Mouse (Mus musculus) midbrain, postnatal 0 days (tissue): ENCODE data around the gene Zfp462. TPM values are rescaled to one million over a fixed set of nuclear protein-coding genes. Genes with fewer than 3 reads are reported as not detected.

Source experiments
- ATAC-seq: fragments of 200-750 bp; cut with Nextera tagmentation; 2 replicates; pipeline ENCODE4 v1.8.0; 2017; ENCODE audit warnings: moderate number of reproducible peaks, mild to moderate bottlenecking, moderate TSS enrichment, moderate library complexity; ENCODE audit not compliant: low FRiP score
- DNase-seq: peaks from one replicate; pipeline ENCODE4 v3.0.0-alpha.2; 2015; ENCODE audit warnings: low spot score
- H3K27ac ChIP-seq: fragments of 300-500 bp; sonication (generic); 2 replicates; pipeline ENCODE4 v1.5.1; 2014; ENCODE audit warnings: low read depth, mild to moderate bottlenecking, low read length, mixed read lengths
- H3K27me3 ChIP-seq: fragments of 300-500 bp; sonication (generic); 2 replicates; pipeline ENCODE4 v1.6.1; 2014; ENCODE audit warnings: low read length, control low read depth, mixed read lengths; ENCODE audit not compliant: insufficient read depth
- H3K36me3 ChIP-seq: fragments of 300-500 bp; sonication (generic); 2 replicates; pipeline ENCODE4 v1.6.1; 2014; ENCODE audit warnings: low read length, control low read depth, mixed read lengths; ENCODE audit not compliant: insufficient read depth
- H3K4me1 ChIP-seq: fragments of 300-500 bp; sonication (generic); 2 replicates; pipeline ENCODE4 v1.6.1; 2014; ENCODE audit warnings: mild to moderate bottlenecking, control low read depth, antibody characterized with exemption, low read length, mixed read lengths; ENCODE audit not compliant: insufficient read depth
- H3K4me2 ChIP-seq: fragments of 300-500 bp; sonication (generic); 2 replicates; pipeline ENCODE4 v1.6.1; 2014; ENCODE audit warnings: low read depth, mild to moderate bottlenecking, low read length, mixed read lengths; ENCODE audit not compliant: poor library complexity, severe bottlenecking
- H3K4me3 ChIP-seq: fragments of 300-500 bp; sonication (generic); 2 replicates; pipeline ENCODE4 v1.5.1; 2014; ENCODE audit warnings: low read depth, mild to moderate bottlenecking, low read length, moderate library complexity
- H3K9ac ChIP-seq: fragments of 300-500 bp; sonication (generic); replicated peaks from 2 replicates; pipeline ENCODE4 v1.6.1; 2014; ENCODE audit warnings: mild to moderate bottlenecking, low read length, moderate library complexity, mixed read lengths; ENCODE audit not compliant: poor library complexity, severe bottlenecking
- H3K9me3 ChIP-seq: fragments of 300-500 bp; sonication (generic); 2 replicates; pipeline ENCODE4 v1.6.1; 2016; ENCODE audit warnings: low read length, control low read depth
- CTCF ChIP-seq: IDR thresholded peaks from 2 replicates; pipeline ENCODE4 v1.5.1; 2016; ENCODE audit warnings: antibody characterized with exemption, mild to moderate bottlenecking
- WGBS: fragments of 180-500 bp; shearing (Covaris S2); extraction: QIAGEN DNeasy Blood & Tissue Kit; methylation state at CpG from one replicate; pipeline ENCODE4 v1.1.7; 2014; 5-methylcytosine and 5-hydroxymethylcytosine counted together
- polyA plus RNA-seq: library from polyadenylated mRNA; unstranded; fragments of >200 nt; fragmentation: Nextera tagmentation; extraction: Ambion mirVana; gene quantifications from 2 replicates; pipeline ENCODE4 v1.2.1, GENCODE M21; 2015
- total RNA-seq: library from RNA; depleted of rRNA; stranded (reverse); fragments of >200 nt; gene quantifications from 2 replicates; pipeline ENCODE4 v1.2.3, GENCODE M21; 2014

Zfp462 gene
- total and polyA plus RNA-seq, 2 experiments from 2014 or later, result 9.1 to 51.5 TPM

GRCm38 (mm10) chr4:55101601-55102000 lies 156.8 kb downstream of the Zfp462 start:
- TF ChIP-seq CTCF, result no peak

GRCm38 (mm10) chr4:55102382-55102781 lies 157.5 kb downstream of the Zfp462 start:
- no peaks in the 10 kb centered on the region for H3K9me3 ChIP-seq
- H3K36me3 ChIP-seq, result no peaks in the 10 kb centered on the region
- 91% methylated on average over 3 of the region's 3 CpGs for WGBS

More at GRCm38 (mm10) chr4:55101601-55102000, 156.8 kb downstream of the Zfp462 start:
- no peak for ATAC-seq
- H3K9me3 ChIP-seq, result no peaks in the 10 kb centered on the region
- no peak overlapping the region for H3K4me3 ChIP-seq
- H3K36me3 ChIP-seq, result no peaks in the 10 kb centered on the region
- WGBS, result 88% methylated on average over 9 of the region's 9 CpGs
- H3K27ac ChIP-seq, result no peak overlapping the region
- no peak overlapping the region for H3K9ac ChIP-seq
- H3K4me2 ChIP-seq, result no peak overlapping the region
- no peaks in the 10 kb centered on the region for H3K27me3 ChIP-seq
- H3K4me1 ChIP-seq, result no peaks in the 10 kb centered on the region
- no peak for DNase-seq

DNA sequence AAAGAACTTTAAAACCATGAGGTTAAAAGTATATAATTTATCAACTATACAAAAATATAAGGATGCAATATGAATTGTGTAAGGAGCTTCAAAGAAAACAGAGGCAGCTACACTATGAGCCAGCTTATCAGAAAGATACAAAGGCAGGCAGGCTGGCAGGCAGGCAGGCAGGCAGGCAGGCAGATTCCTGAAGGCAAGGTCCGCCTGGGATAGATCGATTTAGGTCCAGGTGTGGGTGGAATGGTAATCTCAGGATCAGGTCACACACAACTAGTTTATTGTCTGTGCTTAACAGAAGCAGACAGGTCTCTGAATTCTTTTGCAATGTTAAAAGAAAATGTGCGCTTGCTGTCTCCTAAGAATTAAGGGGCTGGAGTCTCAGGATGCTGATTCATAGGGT lies 158.7 kb downstream of the Zfp462 start:
- TF ChIP-seq CTCF, result no peak
- H3K4me3 ChIP-seq, result no peak overlapping the region
- no peak overlapping the region for H3K27ac ChIP-seq
- no peak overlapping the region for H3K9ac ChIP-seq
- 70% methylated on average over 3 of the region's 3 CpGs for WGBS
- no peaks in the 10 kb centered on the region for H3K36me3 ChIP-seq
- H3K4me1 ChIP-seq, result no peaks in the 10 kb centered on the region
- no peaks in the 10 kb centered on the region for H3K27me3 ChIP-seq
- DNase-seq (no peak), ATAC-seq (no peak)
- no peak overlapping the region for H3K4me2 ChIP-seq
- no peaks in the 10 kb centered on the region for H3K9me3 ChIP-seq

More at GRCm38 (mm10) chr4:55102382-55102781, 157.5 kb downstream of the Zfp462 start:
- DNase-seq (no peak), ATAC-seq (no peak)
- Histone ChIP-seq H3K27me3 (no peaks in the 10 kb centered on the region), H3K9ac (no peak overlapping the region), H3K27ac (no peak overlapping the region), H3K4me1 (no peaks in the 10 kb centered on the region), H3K4me3 (no peak overlapping the region), H3K4me2 (no peak overlapping the region)
- no peak for TF ChIP-seq CTCF

GRCm38 (mm10) chr4:55117839-55118487 lies 173.1 kb downstream of the Zfp462 start:
- Histone ChIP-seq H3K4me1 (no peaks in the 10 kb centered on the region), H3K36me3 (no peaks in the 10 kb centered on the region), H3K9ac (no peak overlapping the region), H3K4me2 (no peak overlapping the region), H3K4me3 (no peak overlapping the region), H3K9me3 (no peaks in the 10 kb centered on the region), H3K27me3 (no peaks in the 10 kb centered on the region), H3K27ac (no peak overlapping the region)
- WGBS, result 69% methylated on average over 10 of the region's 10 CpGs
- ATAC-seq, result no peak
- no peak for TF ChIP-seq CTCF
- peak; percentile 9 for DNase-seq

- Histone ChIP-seq H3K4me2 (no peak overlapping the region), H3K9me3 (no peaks in the 10 kb centered on the region), H3K4me1 (no peaks in the 10 kb centered on the region), H3K9ac (no peak overlapping the region), H3K27me3 (no peaks in the 10 kb centered on the region), H3K27ac (no peak overlapping the region), H3K36me3 (no peaks in the 10 kb centered on the region), H3K4me3 (no peak overlapping the region)
- no peak for ATAC-seq
- TF ChIP-seq CTCF, result no peak
- no peak for DNase-seq
- 88% methylated on average over 2 of the region's 2 CpGs for WGBS
Observed at GRCm38 (mm10) chr4:55121126-55121525, 176.3 kb downstream of the Zfp462 start.

- Histone ChIP-seq H3K4me2 (no peak overlapping the region), H3K4me3 (no peak overlapping the region), H3K27ac (no peak overlapping the region), H3K4me1 (no peaks in the 10 kb centered on the region), H3K9ac (no peak overlapping the region), H3K27me3 (no peaks in the 10 kb centered on the region), H3K9me3 (no peaks in the 10 kb centered on the region), H3K36me3 (no peaks in the 10 kb centered on the region)
- ATAC-seq (no peak), DNase-seq (peak; percentile 62)
- WGBS, result 61% methylated on average over 6 of the region's 6 CpGs
- no peak for TF ChIP-seq CTCF
Observed at GRCm38 (mm10) chr4:55121952-55122351, 177.1 kb downstream of the Zfp462 start.
